Mouse (Mus musculus) heart, adult 2 months (tissue): Measurements from ENCODE around the gene Tmprss3. TPM values are rescaled to one million over a fixed set of nuclear protein-coding genes. Genes with fewer than 3 reads are reported as not detected.
A peak's percentile ranks its signal among the peaks of the same experiment; 100 is the strongest.

Experiments
- DNase-seq, 2 experiments: peaks; one replicate each; pipeline ENCODE4 v3.0.0; 2021
- H3K27ac ChIP-seq: fragments of 200-600 bp; 2 replicates; pipeline ENCODE4 v1.8.1; 2022
- H3K27me3 ChIP-seq: fragments of 200-500 bp; 2 replicates; pipeline ENCODE4 v1.6.1; 2012; ENCODE audit warnings: mild to moderate bottlenecking, low read length, inconsistent platforms, mixed read lengths; ENCODE audit not compliant: control insufficient read depth, insufficient read depth
- H3K36me3 ChIP-seq: fragments of 200-500 bp; 2 replicates; pipeline ENCODE4 v1.6.1; 2012; ENCODE audit warnings: low read length, inconsistent platforms; ENCODE audit not compliant: control insufficient read depth, insufficient read depth
- H3K4me1 ChIP-seq: fragments of 200-500 bp; 2 replicates; pipeline ENCODE4 v1.6.1; 2011; ENCODE audit warnings: low read length; ENCODE audit not compliant: control insufficient read depth, insufficient read depth
- H3K4me3 ChIP-seq: fragments of 200-600 bp; 2 replicates; pipeline ENCODE4 v1.8.1; 2022
- H3K79me2 ChIP-seq: fragments of 200-500 bp; replicated peaks from 2 replicates; pipeline ENCODE4 v1.6.1; 2012; ENCODE audit warnings: mild to moderate bottlenecking, inconsistent platforms, low read length, moderate library complexity, mixed read lengths; ENCODE audit not compliant: control insufficient read depth, insufficient read depth
- H3K9ac ChIP-seq: fragments of 200-500 bp; 2 replicates; pipeline ENCODE4 v1.6.1; 2012; ENCODE audit warnings: low read depth, mild to moderate bottlenecking, control low read depth, inconsistent platforms, low read length, mixed read lengths
- CTCF ChIP-seq: fragments of 200-600 bp; IDR thresholded peaks from 2 replicates; pipeline ENCODE4 v1.8.1; 2022; ENCODE audit warnings: antibody characterized with exemption, mild to moderate bottlenecking, moderate library complexity
- EP300 ChIP-seq: fragments of 200-500 bp; IDR thresholded peaks from 2 replicates; pipeline ENCODE4 v1.6.1; 2011; ENCODE audit warnings: low read depth, low read length, control low read depth; ENCODE audit not compliant: insufficient read depth
- POLR2A ChIP-seq: fragments of 200-500 bp; IDR thresholded peaks from 2 replicates; pipeline ENCODE4 v1.6.1; 2011; ENCODE audit warnings: mild to moderate bottlenecking, low read depth, low read length, control low read depth; ENCODE audit not compliant: insufficient read depth
- WGBS: fragments of 180-500 bp; shearing (Covaris S2); methylation state at CpG from one replicate; pipeline ENCODE4 v1.1.7; 2018; 5-methylcytosine and 5-hydroxymethylcytosine counted together
- intact Hi-C: fragments of 180-260 bp; cut with DNase I; formaldehyde crosslinking; loops from one replicate; pipeline ENCODE4 v1.15.1; 2025
- polyA plus RNA-seq: library from polyadenylated mRNA; depleted of rRNA; stranded (reverse); fragments of >200 nt; gene quantifications from 2 replicates; pipeline ENCODE4 v1.2.3, GENCODE M21; 2012
- total RNA-seq, 2 experiments: library from RNA; stranded (reverse); gene quantifications; 2 replicates each; pipeline ENCODE4 v1.2.3; 2021

Gene Tmprss3
- total and polyA plus RNA-seq, 3 experiments: not detected

DNA sequence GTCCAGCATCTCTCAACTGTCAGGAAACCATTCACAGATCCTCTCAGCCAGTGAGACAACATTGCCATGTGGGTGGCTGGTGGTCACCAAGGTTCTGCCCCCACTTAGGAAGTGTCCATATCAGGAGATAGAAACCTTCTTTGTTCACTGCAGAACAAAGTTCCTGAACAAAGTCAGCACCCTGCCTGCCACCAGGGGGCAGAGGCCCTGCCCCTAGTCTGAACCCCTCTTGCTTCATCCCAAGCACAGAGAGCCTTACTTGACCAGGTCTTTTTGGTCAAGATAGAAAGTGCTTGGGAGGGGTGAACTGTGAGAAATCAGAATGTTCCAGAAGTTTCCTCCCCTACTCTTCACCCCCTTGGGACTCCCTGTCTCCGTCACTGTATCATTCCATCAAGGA is 37.1 kb upstream of the Tmprss3 start:
- no peak overlapping the region for H3K27ac ChIP-seq
- 75% methylated on average over 1 of the region's 1 CpGs for WGBS
- intact Hi-C loops: no loop called here
- no peak overlapping the region for H3K4me3 ChIP-seq
- no peak for DNase-seq
- H3K36me3 ChIP-seq: no peaks in the 10 kb centered on the region
- H3K9ac ChIP-seq: no peak overlapping the region
- H3K79me2 ChIP-seq: no peaks in the 10 kb centered on the region
- peak; percentile 23 for TF ChIP-seq CTCF
- no peak for TF ChIP-seq POLR2A
- no peaks in the 10 kb centered on the region for H3K4me1 ChIP-seq
- H3K27me3 ChIP-seq: no peaks in the 10 kb centered on the region

DNA sequence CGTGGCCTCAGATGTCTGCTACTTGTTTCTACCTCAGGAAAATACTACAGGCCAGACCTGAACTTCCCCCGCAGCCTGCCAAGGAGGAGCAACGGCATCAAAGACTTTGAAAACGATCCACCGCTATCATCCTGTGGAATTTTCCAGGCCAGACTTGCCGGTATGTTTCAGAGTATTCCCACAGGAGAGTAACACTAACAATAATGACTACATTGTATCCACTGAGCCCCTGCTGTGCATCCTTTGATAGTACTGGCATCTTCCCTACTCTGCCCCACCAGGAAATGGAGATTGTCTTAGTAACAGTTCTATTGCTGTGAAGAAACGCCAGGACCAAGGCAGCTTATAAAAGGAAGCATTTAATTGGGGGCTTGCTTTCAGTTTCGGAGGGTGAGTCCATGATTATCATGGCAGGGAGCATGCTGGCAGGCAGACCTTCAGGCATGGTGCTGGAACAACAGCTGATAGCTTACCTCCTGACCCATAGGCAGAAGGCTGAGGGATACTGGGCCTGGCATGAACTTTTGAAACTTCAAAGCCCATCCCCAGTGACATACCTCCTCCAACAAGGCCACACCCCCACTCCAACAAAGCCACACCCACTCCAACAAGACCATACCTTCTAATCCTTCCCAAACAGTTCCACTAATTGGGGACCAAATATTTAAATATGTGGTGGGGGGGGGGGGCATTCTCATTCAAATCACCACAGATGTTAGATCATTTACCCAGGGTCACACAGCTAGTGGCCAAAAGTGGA is 33.7 kb upstream of the Tmprss3 start:
- H3K27ac ChIP-seq: no peak overlapping the region
- H3K27me3 ChIP-seq: no peaks in the 10 kb centered on the region
- no peaks in the 10 kb centered on the region for H3K79me2 ChIP-seq
- intact Hi-C loops: no loop called here
- 24% methylated on average over 8 of the region's 8 CpGs for WGBS
- no peak for TF ChIP-seq EP300
- TF ChIP-seq POLR2A: no peak
- no peak for TF ChIP-seq CTCF
- no peak overlapping the region for H3K4me3 ChIP-seq
- no peak overlapping the region for H3K9ac ChIP-seq
- H3K4me1 ChIP-seq: no peaks in the 10 kb centered on the region
- H3K36me3 ChIP-seq: no peaks in the 10 kb centered on the region
- DNase-seq: no peak

DNA sequence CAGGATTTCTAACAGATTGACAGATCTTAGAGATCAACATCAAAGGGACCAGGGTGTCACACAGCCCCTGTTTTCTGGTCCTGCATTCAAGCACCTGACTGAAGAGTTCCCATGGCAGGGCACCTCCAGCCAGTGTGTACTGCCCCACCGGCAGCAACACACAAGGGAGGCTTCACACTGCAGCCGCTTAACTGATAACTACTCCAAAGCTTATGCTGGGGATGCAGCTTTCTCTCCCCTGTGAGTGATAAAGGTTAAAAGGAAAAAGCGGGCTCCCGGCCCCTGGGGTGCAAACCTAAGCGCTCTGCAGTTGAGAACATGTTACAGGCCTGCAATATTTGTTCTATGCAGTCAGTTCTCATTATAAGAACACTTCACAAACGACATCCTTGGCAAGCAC is 33.0 kb upstream of the Tmprss3 start:
- TF ChIP-seq EP300: no peak
- no peak for TF ChIP-seq CTCF
- no peak for TF ChIP-seq POLR2A
- H3K79me2 ChIP-seq: no peaks in the 10 kb centered on the region
- H3K27ac ChIP-seq: no peak overlapping the region
- H3K9ac ChIP-seq: no peak overlapping the region
- intact Hi-C loops: no loop called here
- DNase-seq: no peak
- no peak overlapping the region for H3K4me3 ChIP-seq
- 48% methylated on average over 6 of the region's 6 CpGs for WGBS
- no peaks in the 10 kb centered on the region for H3K36me3 ChIP-seq
- H3K4me1 ChIP-seq: no peaks in the 10 kb centered on the region
- no peaks in the 10 kb centered on the region for H3K27me3 ChIP-seq

DNA sequence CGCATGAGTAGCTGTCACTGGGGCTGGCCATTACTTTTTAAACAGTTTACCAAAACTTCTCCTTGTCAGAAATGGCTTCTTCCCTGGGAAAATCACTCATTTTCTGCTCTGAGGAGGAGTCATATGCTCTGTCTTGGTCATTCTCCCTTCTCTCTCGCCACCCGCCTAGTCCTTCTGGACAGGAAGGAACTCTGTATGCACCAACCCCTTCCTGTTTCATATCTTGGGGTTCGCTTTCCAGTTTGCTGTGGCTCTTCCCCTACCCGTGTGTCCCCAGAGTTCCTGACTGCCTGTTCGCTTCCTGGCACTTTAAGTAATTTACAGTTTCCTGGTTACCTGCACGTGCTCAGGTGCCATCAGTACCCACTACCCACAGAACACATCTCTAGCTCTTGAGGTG is 28.2 kb upstream of the Tmprss3 start:
- no peak overlapping the region for H3K9ac ChIP-seq
- H3K27ac ChIP-seq: no peak overlapping the region
- WGBS: 55% methylated on average over 7 of the region's 7 CpGs
- DNase-seq: no peak
- H3K4me3 ChIP-seq: no peak overlapping the region
- H3K27me3 ChIP-seq: no peaks in the 10 kb centered on the region
- intact Hi-C loops: no loop called here
- H3K79me2 ChIP-seq: no peaks in the 10 kb centered on the region
- no peaks in the 10 kb centered on the region for H3K4me1 ChIP-seq
- TF ChIP-seq POLR2A (no peak), EP300 (no peak), CTCF (no peak)
- no peaks in the 10 kb centered on the region for H3K36me3 ChIP-seq

DNA sequence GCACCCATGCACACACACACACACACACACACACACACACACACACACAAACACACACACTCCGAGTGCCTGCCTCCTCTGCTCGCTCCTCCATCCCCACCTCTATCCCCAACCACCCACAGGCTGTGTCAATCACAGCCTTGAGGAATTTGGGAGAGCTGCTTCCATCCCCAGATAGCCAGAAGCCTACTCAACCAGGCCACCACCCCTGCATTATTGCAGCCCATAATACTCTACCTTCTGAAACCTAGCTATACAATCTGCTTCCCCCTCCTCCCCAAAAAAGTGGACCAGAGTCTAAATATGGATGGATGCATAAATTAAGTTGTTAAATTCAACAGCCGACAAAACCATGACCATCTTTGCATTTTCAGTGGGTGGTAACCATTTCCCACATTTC is 27.6 kb upstream of the Tmprss3 start:
- no peak for DNase-seq
- H3K36me3 ChIP-seq: no peaks in the 10 kb centered on the region
- intact Hi-C loops: no loop called here
- H3K27ac ChIP-seq: no peak overlapping the region
- H3K4me1 ChIP-seq: no peaks in the 10 kb centered on the region
- TF ChIP-seq EP300: no peak
- no peak for TF ChIP-seq CTCF
- no peak for TF ChIP-seq POLR2A
- WGBS: 74% methylated on average over 3 of the region's 3 CpGs
- no peaks in the 10 kb centered on the region for H3K79me2 ChIP-seq
- no peak overlapping the region for H3K9ac ChIP-seq
- H3K27me3 ChIP-seq: no peaks in the 10 kb centered on the region
- H3K4me3 ChIP-seq: no peak overlapping the region

DNA sequence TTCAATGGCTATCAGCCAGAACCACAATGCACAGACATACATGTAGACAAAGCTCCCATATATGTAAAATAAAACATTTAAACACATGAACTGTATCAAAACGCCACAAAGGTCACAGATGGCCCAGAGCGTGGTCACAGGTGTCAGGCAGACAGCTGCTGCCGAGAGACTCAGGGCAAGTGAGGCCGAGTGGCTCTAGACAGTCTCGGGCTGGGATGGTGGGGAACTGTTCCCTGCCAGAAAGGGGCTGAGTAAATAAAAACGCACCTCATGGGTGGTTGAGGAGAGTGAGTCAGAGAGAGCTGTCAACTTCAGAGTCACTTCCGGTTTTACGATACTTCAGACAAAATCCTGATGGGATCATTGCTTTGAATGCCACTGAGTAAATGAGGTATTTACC is 25.8 kb upstream of the Tmprss3 start:
- Histone ChIP-seq H3K36me3 (no peaks in the 10 kb centered on the region), H3K4me3 (no peak overlapping the region), H3K79me2 (no peaks in the 10 kb centered on the region), H3K9ac (no peak overlapping the region), H3K27me3 (no peaks in the 10 kb centered on the region), H3K4me1 (no peaks in the 10 kb centered on the region), H3K27ac (no peak overlapping the region)
- WGBS: 73% methylated on average over 8 of the region's 8 CpGs
- intact Hi-C loops: no loop called here
- DNase-seq: no peak
- no peak for TF ChIP-seq CTCF
- TF ChIP-seq POLR2A: no peak
- TF ChIP-seq EP300: no peak
